Mouse (Mus musculus) erythroblast, embryonic 14.5 days (primary cell): ENCODE results near the gene Pum1. TPM values are rescaled to one million over a fixed set of nuclear protein-coding genes. Genes with fewer than 3 reads are reported as not detected.
A peak's percentile ranks its signal among the peaks of the same experiment; 100 is the strongest.
"Not testable (repeated sequence)": the region's sequence is repeated elsewhere in the genome, so short reads cannot be mapped to it uniquely, and the experiment has no call there.

Experiments used
- H3K27me3 ChIP-seq: 2 replicates; pipeline ENCODE4 v1.6.1; 2012; ENCODE audit warnings: inconsistent platforms; ENCODE audit not compliant: control insufficient read depth
- H3K36me3 ChIP-seq: 2 replicates; pipeline ENCODE4 v1.6.1; 2012; ENCODE audit warnings: mild to moderate bottlenecking, inconsistent platforms; ENCODE audit not compliant: control insufficient read depth
- H3K4me1 ChIP-seq: 2 replicates; pipeline ENCODE4 v1.6.1; 2012; ENCODE audit warnings: inconsistent platforms; ENCODE audit not compliant: control insufficient read depth
- H3K4me3 ChIP-seq: replicated peaks from 2 replicates; pipeline ENCODE3; 2012; ENCODE audit warnings: moderate library complexity, mild to moderate bottlenecking, inconsistent platforms
- H3K9me3 ChIP-seq: 2 replicates; pipeline ENCODE4 v1.6.1; 2012; ENCODE audit warnings: low read length, inconsistent platforms, mixed read lengths; ENCODE audit not compliant: control insufficient read depth
- GATA1 ChIP-seq: IDR thresholded peaks from 2 replicates; pipeline ENCODE4 v1.6.1; 2012; ENCODE audit warnings: low read length, inconsistent platforms, mixed read lengths
- TAL1 ChIP-seq: IDR thresholded peaks from 3 replicates; pipeline ENCODE4 v1.6.1; 2012; ENCODE audit warnings: low read length, inconsistent platforms, mixed read lengths
- polyA plus RNA-seq: library from polyadenylated mRNA; stranded (reverse); fragments of >175 nt; gene quantifications from 2 replicates; pipeline ENCODE4 v1.2.3, GENCODE M21; 2012

Gene Pum1
- polyA plus RNA-seq, 1 experiment = 3.1 TPM

DNA sequence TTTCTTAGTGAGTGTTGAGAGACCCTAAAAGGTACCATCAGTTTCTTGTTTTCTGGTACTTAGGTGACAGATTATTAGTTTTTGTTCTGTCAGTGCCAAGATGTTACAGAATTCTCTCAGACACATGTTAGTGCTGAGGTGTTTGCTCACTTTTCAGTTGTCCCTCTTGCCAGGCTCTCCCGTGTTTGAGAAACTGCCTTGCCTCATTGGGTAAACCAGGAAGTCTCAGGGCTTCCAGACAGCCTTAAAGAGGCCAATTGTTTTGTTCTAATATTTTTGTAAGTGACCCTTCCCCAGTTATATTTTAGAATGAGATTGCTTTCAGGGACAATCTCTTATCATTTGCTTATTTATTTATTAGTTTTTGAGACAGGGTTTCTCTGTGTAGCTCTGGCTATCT lies 2.1 kb downstream of the Pum1 start:
- no peak for TF ChIP-seq TAL1
- no peak for TF ChIP-seq GATA1
- Histone ChIP-seq H3K4me1 (peaks cover 70% of the 10 kb centered on the region), H3K27me3 (no peaks in the 10 kb centered on the region), H3K4me3 (peak overlapping the region; percentile 100), H3K36me3 (peaks cover 59% of the 10 kb centered on the region), H3K9me3 (no peaks in the 10 kb centered on the region)

DNA sequence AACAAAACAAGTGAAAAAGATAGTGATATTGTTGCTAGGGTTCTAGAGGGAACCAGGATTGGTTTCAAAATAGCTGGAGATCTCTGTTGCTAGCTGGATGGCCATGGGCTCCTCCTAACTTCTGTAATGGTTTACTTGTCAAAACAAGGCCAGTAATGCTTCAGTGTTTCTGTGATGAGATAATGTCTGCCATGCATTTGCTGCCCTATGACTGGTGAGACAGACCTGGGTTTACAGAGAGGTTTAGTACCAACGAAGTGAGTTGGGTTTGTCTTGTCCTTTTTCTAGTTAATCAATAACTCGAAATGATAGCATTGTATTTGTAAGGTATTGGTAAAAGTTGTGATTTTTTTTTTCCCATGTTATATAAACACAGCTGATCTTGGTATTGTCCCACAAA lies 4.6 kb downstream of the Pum1 start:
- peak overlapping the region; percentile 5 for H3K4me3 ChIP-seq
- no peaks in the 10 kb centered on the region for H3K27me3 ChIP-seq
- no peaks in the 10 kb centered on the region for H3K9me3 ChIP-seq
- TF ChIP-seq TAL1 (no peak), GATA1 (no peak)
- H3K4me1 ChIP-seq = peaks cover 66% of the 10 kb centered on the region
- peaks cover 84% of the 10 kb centered on the region for H3K36me3 ChIP-seq

DNA sequence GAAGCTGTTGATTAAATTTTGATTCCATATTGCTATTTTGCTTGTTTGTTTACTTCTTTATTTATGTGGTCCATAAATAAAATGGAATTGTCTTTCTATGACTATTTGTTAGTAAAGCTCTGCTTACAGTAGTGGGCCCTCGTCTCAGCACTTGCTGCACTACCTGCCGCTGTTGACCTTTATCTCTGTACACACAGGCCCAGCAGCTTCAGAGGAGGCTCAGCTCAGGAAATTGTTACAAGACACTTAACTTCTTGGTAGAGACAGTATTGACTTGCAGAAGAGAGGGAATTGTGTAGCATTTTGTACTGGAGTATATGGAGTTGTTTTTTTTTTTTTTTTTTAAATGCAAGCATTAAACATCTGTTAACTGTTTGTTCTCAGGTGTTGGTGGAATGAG lies 5.4 kb downstream of the Pum1 start:
- no peaks in the 10 kb centered on the region for H3K27me3 ChIP-seq
- TF ChIP-seq TAL1 = no peak
- no peak for TF ChIP-seq GATA1
- H3K36me3 ChIP-seq = peaks cover 93% of the 10 kb centered on the region
- H3K9me3 ChIP-seq = no peaks in the 10 kb centered on the region
- peak overlapping the region; percentile 23 for H3K4me3 ChIP-seq
- H3K4me1 ChIP-seq = peaks cover 66% of the 10 kb centered on the region

DNA sequence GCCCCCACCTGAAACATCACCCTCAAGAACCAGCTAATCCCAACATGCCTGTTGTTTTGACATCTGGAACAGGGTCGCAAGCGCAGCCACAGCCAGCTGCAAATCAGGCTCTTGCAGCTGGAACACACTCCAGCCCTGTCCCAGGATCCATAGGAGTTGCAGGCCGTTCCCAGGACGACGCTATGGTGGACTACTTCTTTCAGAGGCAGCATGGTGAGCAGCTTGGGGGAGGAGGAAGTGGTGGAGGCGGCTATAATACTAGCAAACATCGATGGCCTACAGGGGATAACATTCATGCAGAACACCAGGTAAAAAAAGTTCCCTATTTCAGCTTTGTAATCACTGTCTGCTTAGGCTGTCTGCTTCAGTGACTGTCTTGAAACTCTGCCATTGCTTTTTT lies 5.9 kb downstream of the Pum1 start:
- Histone ChIP-seq H3K4me3 (no peak overlapping the region), H3K9me3 (no peaks in the 10 kb centered on the region), H3K4me1 (peaks cover 67% of the 10 kb centered on the region), H3K36me3 (peaks cover 95% of the 10 kb centered on the region), H3K27me3 (no peaks in the 10 kb centered on the region)
- TF ChIP-seq TAL1 (no peak), GATA1 (no peak)

DNA sequence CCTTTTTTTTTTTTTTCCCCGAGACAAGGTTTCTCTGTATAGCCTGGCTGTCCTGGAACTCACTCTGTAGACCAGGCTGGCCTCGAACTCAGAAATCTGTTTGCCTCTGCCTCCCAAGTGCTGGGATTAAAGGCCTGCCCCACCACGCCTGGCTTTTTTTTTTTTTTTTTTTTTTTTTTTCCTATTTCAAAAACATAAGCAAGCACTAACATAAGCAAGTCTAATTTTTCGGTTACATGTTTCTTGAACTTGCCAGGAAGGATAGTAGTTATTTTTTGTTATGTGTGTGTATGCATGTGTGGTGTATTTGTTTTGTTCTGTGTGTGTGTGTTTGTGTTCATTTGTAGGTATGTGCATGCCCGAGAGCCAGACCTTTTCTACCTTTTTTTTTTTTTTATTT lies 6.9 kb downstream of the Pum1 start:
- not testable (repeated sequence) for H3K27me3 ChIP-seq, H3K4me3 ChIP-seq, H3K9me3 ChIP-seq
- peaks cover 97% of the 10 kb centered on the region for H3K36me3 ChIP-seq
- peaks cover 67% of the 10 kb centered on the region for H3K4me1 ChIP-seq

DNA sequence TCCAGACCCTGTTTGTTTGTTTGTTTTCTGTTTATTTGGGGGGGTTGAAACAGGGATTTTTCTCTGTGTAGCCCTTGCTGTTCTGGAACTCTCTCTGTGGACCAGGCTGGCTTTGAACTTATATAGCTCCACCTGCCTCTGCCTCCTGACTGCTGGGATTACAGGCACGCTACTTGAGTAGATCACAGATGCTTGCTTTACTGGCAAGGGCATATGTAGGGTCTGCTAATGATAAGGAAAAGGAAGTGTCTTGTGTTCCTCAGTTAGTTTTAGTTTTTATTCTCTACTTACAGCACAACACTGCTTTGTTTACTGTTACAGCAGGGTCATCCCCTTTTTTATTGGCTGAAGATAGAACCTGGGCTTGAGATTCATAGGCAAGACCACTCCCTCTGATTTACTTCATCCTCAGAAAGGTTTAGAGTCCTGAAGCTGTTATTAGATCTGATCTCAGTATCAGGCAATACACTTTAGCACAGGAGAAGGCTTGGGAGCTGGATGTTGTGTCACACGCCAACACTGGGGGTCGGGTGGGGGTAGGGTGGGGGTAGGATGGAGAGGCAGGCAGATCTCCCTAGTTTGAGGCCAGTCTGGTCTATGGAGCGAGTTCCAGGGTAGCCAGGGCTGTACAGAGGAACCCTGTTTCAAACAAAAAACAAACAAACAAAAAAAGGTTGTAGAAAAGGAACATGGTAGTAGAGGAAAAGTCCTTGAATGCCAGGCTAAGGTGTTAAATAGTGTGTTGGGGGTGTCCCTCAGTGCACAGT lies 8.1 kb downstream of the Pum1 start:
- Histone ChIP-seq H3K4me3 (no peak overlapping the region), H3K36me3 (peaks cover 97% of the 10 kb centered on the region), H3K4me1 (peaks cover 63% of the 10 kb centered on the region), H3K27me3 (no peaks in the 10 kb centered on the region), H3K9me3 (no peaks in the 10 kb centered on the region)
- TF ChIP-seq GATA1 (no peak), TAL1 (no peak)

DNA sequence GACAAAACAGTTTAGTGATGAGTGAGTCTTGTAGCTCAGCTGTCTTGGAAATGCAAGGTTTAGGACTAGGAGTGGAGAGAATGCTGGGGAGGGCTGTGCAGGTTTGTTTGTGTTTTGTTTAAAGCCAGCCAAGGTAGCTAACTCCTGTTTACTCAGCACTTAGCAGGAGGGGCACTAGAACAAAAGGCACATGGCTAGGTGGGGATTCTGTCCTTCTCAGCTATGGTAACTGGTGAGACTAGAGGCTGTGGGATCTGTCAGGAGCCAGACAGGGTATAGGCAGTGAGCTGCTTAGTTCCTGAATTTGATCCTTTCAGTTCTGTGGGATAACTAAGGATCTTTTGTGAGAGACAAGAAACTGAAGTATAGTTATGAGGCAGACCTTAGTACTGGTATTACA lies 9.0 kb downstream of the Pum1 start:
- no peak overlapping the region for H3K4me3 ChIP-seq
- no peaks in the 10 kb centered on the region for H3K27me3 ChIP-seq
- TF ChIP-seq GATA1 (no peak), TAL1 (no peak)
- peaks cover 99% of the 10 kb centered on the region for H3K36me3 ChIP-seq
- no peaks in the 10 kb centered on the region for H3K9me3 ChIP-seq
- peaks cover 66% of the 10 kb centered on the region for H3K4me1 ChIP-seq

DNA sequence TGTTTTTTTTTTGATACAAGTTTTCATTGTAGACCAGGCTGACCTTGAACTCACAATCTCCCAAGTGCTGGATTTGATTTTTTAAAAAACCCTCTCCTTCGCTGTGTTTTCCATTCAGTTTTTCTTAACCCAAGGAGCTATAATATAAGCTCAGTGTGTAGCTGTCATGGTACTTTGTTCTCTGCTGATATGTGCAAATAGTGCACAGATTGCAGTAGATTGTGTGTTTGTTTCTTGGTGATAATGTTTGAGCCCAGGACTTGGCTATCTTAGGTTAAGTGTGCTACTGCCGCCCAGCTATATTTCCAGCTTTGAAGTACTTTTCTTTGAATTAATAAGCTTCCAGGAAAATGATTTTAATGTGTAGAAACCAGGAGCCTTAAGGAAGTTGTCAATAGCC lies 13.6 kb downstream of the Pum1 start:
- Histone ChIP-seq H3K27me3 (no peaks in the 10 kb centered on the region), H3K9me3 (no peaks in the 10 kb centered on the region), H3K4me1 (peaks cover 49% of the 10 kb centered on the region), H3K36me3 (peaks cover 100% of the 10 kb centered on the region), H3K4me3 (no peak overlapping the region)
- TF ChIP-seq GATA1 (no peak), TAL1 (no peak)

DNA sequence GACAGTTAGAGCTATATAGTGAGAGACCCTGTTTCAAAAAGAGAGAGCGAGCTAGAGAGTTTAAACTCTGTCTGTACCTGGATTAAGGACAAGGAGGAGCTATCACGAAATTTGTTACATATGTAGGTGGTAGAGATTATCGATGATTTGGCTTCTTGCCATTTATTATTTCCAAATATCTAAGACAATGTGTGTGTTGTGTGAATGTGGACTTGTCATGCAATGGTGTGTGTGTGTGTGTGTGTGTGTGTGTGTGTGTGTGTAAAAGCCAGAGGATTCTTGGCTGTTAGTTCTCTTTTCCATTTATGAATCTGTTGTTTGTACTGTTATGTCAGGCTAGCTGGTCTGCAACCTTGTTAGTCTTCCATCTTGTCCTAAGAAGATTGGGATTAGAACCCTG lies 15.0 kb downstream of the Pum1 start:
- Histone ChIP-seq H3K36me3 (peaks cover 99% of the 10 kb centered on the region), H3K4me3 (no peak overlapping the region), H3K9me3 (peaks cover 2% of the 10 kb centered on the region; the same call in 1 of the 2 replicates), H3K4me1 (peaks cover 45% of the 10 kb centered on the region), H3K27me3 (no peaks in the 10 kb centered on the region)
- TF ChIP-seq TAL1 = no peak
- no peak for TF ChIP-seq GATA1

DNA sequence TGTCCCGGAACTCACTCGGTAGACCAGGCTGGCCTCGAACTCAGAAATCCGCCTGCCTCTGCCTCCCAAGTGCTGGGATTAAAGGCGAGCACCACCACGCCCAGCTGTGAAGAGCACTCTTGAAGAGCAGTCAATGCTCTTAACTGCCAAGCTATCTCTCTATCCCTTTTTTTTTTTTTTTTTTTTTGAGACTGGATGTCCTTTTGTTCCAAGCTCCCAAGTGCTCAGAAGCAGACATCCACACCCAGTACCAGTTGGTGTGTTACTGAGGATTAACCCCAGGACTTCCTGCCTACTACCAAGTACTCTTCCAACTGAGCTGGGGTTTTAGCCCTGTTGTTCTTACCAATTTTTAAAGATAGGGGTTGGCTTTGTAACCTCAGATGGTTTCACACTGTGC lies 17.6 kb downstream of the Pum1 start:
- Histone ChIP-seq H3K4me1 (peaks cover 55% of the 10 kb centered on the region), H3K36me3 (peaks cover 97% of the 10 kb centered on the region), H3K4me3 (no peak overlapping the region), H3K9me3 (peaks cover 2% of the 10 kb centered on the region; the same call in 1 of the 2 replicates), H3K27me3 (no peaks in the 10 kb centered on the region)
- TF ChIP-seq GATA1 (no peak), TAL1 (no peak)

DNA sequence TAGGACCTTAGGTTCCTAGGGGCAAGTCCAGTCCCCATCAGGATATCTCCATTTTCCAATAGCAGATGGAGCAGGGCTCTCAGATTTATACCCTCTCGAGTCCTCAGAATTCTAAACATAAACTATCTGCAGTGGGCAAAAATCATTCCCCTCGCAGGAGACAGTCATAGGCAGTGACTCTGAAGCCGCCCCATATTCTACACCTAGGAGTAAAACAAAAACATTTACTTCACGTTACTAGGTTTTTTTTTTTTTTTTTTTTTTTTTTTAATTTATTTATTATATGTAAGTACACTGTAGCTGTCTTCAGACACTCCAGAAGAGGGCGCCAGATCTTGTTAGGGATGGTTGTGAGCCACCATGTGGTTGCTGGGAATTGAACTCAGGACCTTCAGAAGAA lies 19.9 kb downstream of the Pum1 start:
- Histone ChIP-seq H3K4me1 (peaks cover 45% of the 10 kb centered on the region), H3K36me3 (peaks cover 97% of the 10 kb centered on the region)
- not testable (repeated sequence) for H3K27me3 ChIP-seq, H3K4me3 ChIP-seq, H3K9me3 ChIP-seq
